Mouse (Mus musculus) kidney, postnatal 36 days (tissue): ENCODE data around the gene Soga1.

Experiments used
- DNase-seq, 2 experiments: peaks; one replicate each; pipeline ENCODE4 v3.0.0; 2021 to 2022; ENCODE audit warnings: mixed read lengths in 2 of 2

Soga1 gene

DNA sequence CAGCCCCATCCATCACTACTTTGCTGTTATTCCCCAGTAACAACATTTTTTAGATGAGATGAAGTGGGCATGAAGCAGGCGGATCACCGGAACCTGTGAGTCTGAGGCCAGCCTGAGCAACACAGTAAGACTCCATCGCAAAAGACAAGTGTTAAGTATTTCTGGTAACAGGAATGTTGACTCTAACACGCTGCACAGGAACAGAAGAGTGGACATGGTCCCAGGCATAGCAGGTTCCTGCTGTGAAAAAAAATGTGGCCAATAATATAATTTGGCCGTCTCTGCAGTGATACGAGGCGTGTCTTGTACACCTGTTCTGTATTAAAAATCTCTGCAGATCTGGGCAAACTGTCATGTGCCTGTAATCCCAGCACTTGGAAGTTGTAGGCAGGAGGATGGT is 43.7 kb downstream of the Soga1 start:
- no peak for DNase-seq

DNA sequence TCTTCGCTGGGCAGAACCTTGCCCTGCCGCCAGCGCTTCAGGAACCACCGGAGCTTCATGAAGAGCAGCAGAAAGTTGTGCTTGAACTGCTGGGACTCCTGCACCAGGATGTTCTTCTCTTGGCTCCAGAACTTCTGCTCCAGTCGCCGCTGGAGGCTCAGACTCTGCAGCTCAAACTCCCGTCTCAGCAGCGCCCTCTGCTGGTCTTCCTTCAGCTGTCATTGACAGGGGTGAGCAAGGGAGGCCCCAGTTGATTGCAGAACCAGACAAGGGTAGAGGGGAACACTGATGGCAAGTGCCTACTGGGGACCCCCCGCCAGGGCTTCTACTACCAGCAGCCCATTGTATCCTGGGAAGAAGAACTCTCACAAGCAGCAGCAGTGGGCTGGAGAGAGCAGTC is 48.2 kb downstream of the Soga1 start:
- DNase-seq = peak; percentile 83 to 97

DNA sequence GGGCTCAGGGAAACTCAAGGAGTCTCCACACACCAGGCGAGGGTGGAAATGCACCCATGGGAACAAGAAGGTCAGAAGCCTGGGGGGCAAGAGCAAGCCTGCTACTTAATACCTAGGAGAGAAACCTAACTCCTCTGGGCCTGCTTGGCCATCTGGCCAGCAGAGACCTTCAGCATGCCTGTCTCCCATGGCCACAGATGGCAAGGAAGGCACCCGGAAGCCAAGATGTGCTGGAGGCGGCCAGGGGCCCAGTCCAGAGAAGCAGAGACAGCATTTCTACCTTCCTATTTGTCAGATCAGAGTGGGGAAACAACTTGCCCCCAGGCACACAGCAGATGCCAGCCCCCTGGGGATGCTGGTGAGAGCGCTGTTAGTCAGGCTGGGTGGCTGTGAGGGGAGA is 50.8 kb downstream of the Soga1 start:
- DNase-seq = no peak

DNA sequence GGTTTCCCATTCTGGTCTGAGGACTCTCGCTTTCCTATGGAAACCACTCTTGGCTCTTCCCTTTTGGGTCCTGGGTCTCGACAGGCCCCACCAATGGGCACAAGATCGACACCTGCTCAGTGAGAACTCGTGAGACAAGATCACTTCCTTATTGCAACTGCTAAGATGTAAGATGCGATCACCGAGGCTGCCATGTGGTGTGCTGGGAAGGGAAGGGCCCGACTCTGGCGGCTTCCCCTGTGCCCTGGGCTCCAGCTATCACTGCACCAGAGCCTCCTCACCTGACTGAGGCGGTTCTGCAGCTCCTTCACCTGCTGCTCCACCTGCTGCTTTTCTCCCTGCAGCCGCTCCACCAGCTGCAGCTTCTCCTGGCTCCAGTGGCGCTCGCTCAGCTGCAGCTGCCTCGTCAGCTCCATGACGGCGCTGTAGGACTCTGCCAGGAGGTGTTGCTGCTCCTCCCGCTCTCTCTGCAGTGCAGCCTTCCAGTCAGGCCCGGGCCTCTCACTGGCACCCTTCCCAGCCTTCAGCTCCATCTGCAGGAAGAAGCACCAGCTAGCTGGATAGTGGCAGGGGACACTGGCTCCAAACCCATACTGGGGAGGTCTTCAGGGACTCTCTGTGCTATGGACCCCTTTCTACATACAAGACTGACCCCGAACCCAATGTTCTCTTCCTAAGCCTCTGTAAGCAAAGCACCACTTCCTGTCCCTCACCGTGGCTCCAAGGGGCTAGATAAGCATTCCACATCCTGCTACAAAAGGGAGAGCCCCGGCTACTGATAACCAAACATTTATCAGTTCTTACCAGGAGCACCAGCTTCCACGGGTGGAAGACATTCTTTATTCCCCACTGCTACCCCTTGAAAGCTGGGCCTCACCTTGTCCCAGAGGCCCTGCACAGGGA is 51.7 kb downstream of the Soga1 start:
- DNase-seq = no peak

DNA sequence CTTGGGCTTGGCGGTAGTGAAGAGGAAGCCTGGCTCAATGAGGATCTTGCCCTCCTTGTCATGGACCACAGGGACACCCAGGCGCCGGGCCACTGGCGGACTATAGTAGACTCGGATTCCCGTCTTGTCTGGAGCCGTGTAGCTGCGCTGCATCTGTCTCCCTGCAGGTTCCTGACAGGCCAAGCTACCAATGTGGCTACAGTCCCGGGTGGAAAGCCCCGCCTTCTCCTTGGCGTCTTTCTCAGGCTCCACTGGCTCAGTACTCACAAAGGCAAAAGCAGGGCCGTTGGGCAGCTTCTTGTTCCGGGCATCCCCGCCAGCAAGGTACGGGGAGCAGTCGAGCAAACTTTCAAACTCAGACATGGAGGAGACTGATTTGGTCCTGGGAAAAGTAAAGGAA is 57.9 kb downstream of the Soga1 start:
- DNase-seq = no peak

DNA sequence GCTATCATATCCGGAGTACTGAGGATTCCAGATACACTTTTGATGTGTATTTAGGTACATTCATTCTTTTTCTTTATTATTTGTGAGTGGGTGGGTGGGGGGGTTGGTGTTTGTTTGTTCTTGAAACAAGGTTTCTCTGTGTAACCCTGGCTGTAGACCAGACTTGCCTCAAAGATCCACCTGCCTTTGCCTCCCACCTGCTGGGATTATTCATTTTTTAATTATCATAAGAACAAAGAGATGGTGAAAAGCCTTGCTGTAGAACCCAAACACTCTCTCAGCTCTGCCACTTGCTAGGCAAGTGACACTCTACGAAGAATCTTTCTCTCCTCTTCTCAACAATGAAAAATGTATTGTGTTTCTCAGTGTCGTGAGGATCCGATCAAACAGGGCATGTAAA is 59.8 kb downstream of the Soga1 start:
- DNase-seq = no peak

DNA sequence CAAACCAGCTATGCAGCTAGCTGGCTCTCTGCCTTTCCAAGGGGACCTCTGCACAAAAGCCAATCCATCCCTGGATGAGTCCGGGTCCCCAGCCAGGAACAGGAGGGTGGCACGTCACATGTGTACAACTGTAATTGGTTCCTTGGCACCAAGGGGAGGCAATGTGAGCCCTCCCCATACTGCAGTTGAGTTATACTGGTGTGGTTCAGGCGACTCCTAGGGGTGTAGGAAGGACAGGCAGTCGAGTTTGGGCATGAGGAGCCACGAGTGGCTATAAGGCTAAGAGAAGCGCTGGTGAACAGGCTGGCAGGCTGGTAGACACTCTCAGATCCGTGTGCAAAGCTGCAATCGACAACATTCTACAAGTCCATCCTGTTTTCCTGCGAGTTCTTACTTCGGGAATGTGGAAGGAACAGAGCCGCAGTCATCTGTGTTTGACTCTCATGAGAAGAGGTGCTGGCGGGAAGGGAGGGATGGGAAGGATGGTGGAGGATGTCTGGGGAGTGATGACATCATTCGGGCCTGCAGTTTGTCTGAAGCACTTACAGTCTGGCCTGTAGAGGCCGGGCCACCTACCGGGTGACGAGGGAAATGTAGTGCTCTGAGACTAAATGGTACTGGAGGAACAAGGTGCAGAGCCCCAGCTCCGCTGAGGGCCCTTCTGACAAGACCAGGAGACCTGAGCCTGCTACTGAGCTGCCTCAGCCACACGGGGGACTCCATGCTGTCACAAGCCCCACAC is 62.4 kb downstream of the Soga1 start:
- no peak for DNase-seq

DNA sequence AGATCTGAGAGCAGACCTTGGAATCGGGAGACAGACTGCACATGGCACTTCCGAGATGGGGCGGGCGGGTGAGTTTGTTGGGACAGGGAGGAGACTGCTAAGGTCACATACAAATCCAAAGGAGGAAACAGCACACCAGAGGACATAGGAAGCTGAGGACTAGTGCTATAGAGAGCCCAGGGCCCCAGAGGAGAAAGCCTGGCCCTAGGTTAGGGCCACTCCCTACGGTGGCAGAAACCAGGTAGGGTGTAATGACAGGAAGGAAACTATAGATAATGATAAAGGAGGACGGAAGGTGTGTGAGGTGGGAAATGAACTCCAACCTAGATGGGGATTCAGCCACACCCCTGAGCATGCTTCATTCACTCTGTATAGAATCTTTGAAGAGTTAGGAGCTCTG is 66.7 kb downstream of the Soga1 start:
- DNase-seq = no peak

DNA sequence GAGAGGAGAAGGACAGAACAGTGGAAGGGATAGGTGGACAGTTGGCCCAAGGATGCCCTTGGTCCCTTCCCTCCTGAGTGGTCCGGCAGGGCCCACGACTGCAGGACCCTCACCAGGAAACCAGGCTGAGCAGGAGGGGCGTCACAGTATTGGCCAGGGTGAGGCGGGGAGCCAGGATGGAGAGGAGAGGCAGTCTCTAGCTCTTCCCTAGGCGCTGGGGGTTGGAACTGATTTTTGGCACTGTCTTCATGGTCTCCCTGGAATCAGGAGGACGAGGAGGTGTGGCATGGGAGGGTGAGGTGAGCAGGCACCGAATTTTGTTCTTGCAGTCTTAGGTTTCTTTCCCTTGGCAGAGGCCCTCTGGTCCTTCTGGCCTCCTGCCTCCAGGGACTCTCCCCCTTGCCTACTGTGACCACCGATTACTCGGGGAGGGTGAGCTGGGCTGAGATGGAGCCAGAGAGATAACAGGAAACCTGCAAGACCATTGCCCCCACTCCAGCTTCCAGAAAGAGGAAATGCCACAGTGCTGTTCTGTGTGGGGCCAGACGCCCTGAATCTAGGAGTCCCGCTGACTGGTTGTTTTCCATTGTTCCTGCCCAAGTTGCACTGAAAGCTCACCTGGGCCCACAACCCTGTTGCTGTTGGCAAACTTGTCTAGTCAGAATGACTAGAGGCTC is 68.3 kb downstream of the Soga1 start:
- no peak for DNase-seq

DNA sequence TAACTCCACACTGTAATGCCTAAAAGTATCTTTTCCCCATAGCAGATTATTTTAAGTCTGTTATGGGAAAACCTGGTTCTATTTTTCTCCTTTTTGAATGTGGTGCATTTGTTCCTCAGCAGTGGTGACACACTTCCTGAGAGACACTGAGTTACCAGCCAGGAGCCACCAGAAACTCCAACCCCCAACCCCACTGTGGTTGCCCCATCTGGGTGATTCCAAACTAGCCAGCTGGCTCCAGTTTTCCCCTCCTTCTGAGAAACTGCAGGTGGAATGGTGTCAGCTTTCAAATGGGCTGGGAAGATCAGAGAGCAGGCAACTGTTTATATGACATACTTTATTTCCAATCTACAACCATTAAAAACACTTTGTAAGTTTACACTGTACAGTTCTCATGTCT is 68.9 kb downstream of the Soga1 start:
- DNase-seq = no peak

DNA sequence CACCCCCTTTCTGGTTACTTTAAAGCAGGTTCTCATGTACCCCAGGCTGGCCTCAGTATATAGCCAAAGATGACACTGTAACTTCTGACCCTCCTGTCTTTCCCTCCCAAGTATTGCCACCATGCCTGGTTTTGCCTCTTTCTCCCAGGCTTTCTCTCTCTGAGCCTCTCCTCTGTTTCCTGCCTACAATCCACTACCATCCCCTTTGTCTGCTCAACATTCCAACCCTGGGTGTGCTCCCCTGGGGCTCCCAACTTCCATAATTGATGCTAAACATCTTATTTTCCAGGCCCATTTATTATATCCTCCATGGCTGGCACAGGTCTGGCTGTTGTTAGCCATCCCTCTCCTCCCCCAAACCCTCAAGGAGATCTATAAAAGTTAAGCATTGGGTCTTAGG is 70.5 kb downstream of the Soga1 start:
- DNase-seq = no peak

DNA sequence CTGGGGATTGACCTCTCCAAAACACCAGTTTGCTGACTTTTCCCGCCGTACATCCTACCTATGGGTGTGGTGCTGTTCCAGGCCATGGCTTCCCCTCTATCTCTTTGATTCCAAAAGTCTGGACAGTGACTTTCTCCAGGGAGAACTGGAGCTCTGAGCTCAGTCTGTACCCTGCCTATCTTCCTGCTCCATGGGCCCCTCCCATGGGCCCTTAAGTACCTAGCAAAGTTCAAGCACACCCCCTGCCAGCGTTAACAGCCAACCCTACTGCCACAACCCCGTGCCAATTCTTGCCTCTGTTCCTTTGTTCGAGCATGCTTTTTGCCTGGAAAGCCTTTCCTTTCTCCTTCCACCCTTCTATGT is 71.8 kb downstream of the Soga1 start:
- no peak for DNase-seq

DNA sequence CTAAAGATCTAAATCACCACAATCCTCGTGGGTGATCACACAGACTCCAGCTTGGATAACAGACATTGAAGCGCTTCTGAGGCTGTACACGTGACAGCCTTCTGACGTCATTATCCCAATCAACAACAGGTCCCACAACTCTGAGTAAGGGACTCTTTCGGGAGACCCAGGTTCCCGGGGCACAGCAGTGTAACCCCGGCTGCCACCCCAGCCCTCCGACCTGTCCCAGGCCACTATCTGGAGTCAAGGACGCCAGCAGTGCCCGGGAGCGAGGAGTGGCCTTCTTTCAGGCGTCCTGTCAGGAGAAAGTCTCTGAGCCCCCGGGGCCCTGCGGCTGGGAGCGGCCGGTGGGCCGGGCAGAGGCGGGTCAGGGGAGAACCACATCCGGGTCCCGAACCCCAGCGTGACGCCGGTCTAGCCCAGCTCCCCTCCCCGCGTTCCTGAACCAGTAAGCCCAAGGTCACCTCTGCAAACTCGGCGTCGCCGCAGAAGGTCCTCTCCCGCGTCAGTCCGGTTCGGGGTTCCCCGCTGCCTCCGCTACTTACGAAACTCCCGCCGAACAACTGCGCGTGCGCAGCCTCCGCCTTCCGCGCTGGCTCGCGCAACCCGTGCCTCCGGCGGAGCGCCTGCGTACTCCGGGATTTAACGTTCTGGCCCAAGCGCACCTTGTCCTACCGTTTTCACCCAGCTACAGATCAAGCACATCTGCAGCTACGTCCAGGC is 72.4 kb downstream of the Soga1 start, which contains the start of gene Dsn1:
TSS of gene Dsn1 (minus strand) at position 644 of the 723 bp plus-strand sequence.
- peak; percentile 89 to 97 for DNase-seq

DNA sequence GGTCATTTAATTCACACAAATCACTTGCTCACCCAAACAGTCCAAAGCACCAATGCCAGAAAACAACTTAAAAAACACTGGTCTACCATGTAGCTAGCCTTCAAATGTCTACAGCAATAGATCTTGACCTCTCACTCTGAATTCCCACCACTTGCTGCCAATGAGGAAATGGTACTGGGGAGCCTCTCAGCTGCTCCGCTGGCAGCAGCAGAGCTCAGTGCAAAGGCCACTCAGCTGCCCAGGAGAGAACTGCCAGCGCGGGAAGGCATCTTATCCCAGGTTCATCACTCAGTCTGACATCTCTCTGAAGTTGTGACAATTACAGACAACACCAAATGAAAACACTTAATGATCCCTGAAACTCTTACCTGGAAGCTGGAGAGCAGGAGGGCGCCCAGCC is 76.7 kb downstream of the Soga1 start:
- DNase-seq = peak; percentile 53 to 55

DNA sequence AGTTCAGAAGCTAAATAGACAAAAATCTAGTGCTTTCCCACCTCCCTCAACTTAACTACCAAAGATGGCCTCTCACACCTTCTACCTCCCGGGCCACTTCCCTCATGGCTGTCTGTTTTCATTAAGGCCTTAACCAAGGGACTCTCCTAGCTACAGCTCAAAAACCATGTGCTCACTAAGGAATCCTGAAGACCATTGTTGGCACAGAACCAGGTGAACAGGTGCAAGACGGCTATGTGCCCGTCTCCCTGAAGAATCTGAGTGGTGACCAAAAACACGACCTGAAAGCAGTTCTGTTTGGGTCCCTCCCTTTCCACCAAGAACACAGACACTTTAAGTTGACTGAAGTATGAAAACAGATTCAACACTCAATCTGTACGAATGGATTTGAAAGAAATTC is 80.8 kb downstream of the Soga1 start:
- DNase-seq = no peak

DNA sequence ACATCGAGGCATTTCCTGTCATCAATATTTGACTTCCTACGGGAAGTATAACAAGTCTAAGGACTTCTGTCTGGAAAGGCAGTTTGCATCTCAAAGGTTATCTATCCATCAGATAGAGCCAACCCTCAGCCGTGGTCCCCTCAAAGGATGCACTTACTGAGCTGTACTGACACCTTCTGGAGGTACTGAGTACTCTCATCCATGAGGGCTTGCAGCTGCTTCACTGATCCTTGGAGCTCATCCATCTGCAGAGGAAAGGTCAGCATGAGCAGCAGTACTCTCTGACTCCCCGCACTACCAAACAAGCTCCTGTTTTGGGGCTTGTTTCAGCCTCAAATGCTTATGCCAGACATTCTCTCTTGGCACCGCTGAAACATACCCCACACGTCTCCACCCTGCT is 82.5 kb downstream of the Soga1 start:
- DNase-seq = peak; percentile 67 to 77

DNA sequence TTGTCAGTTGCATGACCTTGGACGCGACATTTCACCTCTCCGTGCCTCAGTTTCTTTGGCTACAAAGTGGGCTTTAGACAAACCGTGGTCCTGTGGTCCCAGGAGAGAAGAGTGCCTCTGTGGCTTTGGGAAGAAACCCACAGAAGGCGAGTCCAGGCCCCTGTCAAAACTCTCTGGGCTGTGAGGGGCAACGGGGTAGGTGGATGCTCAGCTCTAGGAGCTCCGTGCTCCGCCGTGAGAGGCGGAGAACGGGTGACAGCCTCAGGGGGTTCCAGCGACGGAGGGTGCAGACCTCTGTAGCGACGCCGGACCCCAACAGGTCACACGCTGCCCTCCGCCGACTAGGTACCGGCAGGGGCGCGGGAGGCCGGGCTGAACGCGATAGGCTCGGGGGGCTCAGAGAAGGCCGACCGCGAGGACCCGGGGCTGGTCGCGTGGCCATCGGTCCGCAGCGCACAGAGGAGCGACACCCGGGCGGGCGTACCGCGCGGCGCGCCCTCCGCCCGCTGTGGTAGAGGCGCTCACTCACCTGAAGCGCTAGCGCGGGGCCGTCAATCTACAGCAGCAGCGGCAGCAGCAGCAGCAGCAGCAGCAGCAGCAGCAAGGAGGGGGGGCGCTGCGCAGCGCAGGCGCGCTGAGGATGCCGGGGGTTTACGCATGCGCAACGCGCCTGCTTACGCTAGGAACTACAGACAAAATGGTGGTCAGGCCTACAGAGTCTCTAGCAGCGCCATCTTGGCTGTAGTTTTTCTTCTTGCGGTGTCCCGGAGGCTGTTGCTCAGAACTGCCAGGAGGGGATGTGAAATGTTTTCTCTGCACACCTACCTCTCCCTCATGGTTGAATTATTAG is 87.4 kb downstream of the Soga1 start, which contains the start of gene Ndrg3:
TSS of gene Ndrg3 (minus strand) at position 587 of the 850 bp plus-strand sequence.
- peak; percentile 98 for DNase-seq

DNA sequence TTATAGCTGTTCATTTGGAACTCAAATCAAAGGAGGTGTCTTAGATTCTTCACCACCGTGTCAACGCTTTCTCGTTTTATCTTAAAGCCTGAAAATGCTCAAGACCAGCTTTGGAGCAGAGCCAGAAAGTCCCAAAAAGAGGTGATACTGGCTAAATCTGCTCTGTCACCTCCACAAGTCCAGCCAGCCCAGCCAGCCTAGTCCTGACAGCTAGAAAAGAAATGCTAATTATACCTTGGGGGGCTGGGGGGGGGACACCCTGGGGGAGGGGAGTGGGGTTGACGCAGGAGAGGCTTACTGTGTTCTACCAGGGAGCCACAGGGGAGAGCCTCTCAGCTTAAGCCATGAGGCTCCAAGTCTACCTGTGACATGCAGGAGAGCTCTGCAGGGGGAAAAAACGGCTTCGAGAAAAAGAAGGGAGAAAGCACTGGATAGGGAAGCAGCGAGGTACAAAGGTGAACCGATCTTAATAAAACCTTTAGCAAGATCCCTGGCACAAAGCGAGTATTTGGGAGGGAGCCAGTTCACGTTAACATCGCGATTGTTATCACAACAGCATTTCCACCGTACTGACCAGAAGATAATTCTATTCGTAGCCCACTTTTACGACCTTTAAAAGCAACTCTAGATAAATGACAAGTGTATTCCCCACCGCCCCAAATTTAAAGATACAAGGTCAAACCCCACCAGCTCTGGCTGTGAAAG is 88.2 kb downstream of the Soga1 start:
- peak; percentile 51 to 58 for DNase-seq

DNA sequence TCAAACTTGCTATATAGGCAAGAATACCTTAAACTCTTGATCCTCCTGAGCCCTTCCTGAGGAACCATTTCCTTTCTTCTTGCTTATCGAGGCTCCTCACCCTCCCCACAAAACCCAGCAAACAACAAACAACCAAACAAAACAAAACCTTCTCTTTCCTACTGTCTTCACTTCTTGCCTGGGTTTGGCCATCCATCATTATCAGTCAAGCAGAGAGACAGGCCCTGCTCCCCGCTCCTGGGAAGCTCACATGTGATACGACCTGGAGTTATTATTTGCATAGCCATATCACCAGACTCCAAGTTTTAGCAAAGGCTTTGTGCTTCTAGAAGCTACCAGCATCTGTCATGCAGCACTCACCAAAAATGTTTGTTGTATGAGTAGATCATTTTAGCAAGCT is 91.7 kb downstream of the Soga1 start:
- DNase-seq = no peak

DNA sequence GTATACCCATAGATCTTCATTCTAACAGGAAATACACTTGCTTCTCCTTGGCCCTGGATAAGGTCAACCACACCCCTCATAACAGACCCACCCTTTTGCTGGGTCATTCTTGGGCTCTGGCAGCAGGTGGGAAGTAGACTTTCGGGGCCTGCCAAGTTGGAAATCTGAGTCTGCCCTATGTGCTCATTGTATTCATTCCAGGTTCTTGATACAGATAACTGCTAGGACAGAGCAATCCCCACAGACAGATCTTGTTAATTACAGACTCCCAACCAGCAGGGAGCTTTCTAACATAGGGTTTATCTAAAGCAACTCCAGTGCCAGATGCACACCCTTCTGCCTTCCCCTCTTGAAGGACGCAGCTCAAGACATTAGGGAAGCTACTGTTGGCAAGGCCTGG is 96.2 kb downstream of the Soga1 start:
- DNase-seq = no peak

DNA sequence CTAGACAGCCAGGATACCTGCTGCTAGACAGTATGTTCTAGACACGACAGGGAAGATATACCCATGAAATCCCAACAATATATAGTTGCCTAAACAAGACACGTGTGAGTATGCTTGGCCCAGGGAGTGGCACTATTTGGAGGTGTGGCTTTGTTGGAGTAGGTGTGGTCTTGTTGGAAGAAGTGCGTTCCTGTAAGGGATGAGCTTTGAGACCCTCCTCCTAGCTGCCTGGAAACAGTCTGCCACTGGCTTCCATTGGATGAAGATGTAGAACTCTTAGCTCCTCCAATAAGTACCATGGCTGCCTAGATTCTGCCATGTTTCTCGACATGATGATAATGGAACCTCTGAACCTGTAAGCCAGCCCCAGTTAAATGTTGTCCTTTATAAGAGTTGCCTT is 97.8 kb downstream of the Soga1 start:
- no peak for DNase-seq
